Mouse (Mus musculus): ENCODE measurements around the gene Anxa9. TPM values are rescaled to one million over a fixed set of nuclear protein-coding genes. Genes with fewer than 3 reads are reported as not detected.
A peak's percentile ranks its signal among the peaks of the same experiment; 100 is the strongest.

Gene Anxa9
- polyA plus RNA-seq, 1 experiment: 1.2 TPM

DNA sequence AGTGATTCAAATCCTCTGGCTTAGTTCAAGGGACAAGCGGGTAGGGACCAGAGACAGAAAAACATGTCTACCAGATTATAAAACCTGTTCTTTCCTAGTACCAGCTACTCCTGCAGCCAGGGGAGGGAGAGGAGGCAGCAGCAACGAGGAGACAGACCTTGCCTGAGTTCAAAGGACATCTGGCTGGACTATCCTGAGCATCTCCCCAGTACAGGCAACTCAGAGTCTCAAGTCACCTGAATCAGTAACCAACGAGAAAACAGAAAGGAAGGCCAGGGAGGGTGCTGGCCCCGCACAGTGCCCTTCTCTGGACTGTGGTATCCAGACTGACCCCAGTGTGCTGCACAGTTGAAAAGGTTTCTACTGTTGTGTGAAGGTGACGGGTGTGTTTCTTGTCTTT lies 50.0 kb downstream of the Anxa9 start:
- DNase-seq: no peak
- no peaks in the 10 kb centered on the region for H3K27me3 ChIP-seq (ENCODE audit: control insufficient read depth, insufficient read depth, low read length)
- WGBS: 86% methylated on average over 5 of the region's 5 CpGs
- H3K4me3 ChIP-seq (replicated peaks; ENCODE audit: insufficient read depth, low read depth, low read length): no peak overlapping the region
- no peaks in the 10 kb centered on the region for H3K4me1 ChIP-seq (ENCODE audit: control insufficient read depth, insufficient read depth, low read length)
- no peak overlapping the region for H3K27ac ChIP-seq (ENCODE audit: insufficient read depth, low read length)
- TF ChIP-seq CTCF (IDR thresholded peaks at IDR 0.05; ENCODE audit: borderline replicate concordance, insufficient read depth, low read depth, low read length) (no peak), POLR2A (IDR thresholded peaks at IDR 0.05; ENCODE audit: borderline replicate concordance, insufficient read depth, low read length) (no peak)

DNA sequence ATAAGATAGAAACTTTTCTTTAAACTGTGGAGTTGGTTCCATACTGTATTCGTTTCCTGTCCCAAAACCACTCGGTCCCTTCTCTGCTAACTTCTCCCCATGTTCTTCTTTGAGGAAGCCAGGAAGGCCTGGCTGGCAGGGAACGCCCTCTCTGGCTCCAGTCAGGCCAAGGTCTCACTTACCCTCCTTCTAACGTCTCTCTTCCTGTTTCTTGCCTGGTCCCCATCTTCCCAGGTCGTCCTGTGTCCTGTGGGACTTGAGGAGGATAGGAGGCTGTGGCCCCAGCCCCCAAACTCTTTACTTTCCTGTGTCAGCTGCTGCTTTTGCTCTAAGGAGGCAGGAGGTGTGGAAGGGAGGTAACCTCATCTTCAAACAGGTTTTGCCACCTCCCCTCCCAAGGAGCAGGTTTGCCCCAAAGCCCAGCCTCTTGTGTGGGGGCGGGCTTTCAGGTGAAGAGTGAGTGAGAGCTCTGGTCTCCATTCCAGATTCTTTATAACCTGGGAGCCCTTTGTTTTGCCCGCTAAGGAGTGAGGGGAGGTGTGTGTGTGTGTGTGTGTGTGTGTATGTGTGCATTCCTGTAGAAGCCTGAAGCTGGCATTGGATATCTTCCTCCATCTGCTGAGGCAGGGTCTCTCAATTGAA lies 56.1 kb downstream of the Anxa9 start, which contains the start of gene Bnipl:
Gene Bnipl (minus strand): TSS at position 411 of the 642 bp plus-strand sequence.
- TF ChIP-seq CTCF (IDR thresholded peaks at IDR 0.05; ENCODE audit: borderline replicate concordance, insufficient read depth, low read depth, low read length): no peak
- no peak for TF ChIP-seq POLR2A (IDR thresholded peaks at IDR 0.05; ENCODE audit: borderline replicate concordance, insufficient read depth, low read length)
- peak in 1 of 2 experiments; percentile 53 for DNase-seq
- no peaks in the 10 kb centered on the region for H3K27me3 ChIP-seq (ENCODE audit: control insufficient read depth, insufficient read depth, low read length)
- peak within 1 kb of the TSS; percentile 88 for H3K27ac ChIP-seq (ENCODE audit: insufficient read depth, low read length)
- no peak within 1 kb of the TSS for H3K4me3 ChIP-seq (replicated peaks; ENCODE audit: insufficient read depth, low read depth, low read length)
- H3K4me1 ChIP-seq (ENCODE audit: control insufficient read depth, insufficient read depth, low read length): peaks cover 34% of the 10 kb centered on the region
- 27% methylated on average over 7 of the region's 7 CpGs for WGBS

DNA sequence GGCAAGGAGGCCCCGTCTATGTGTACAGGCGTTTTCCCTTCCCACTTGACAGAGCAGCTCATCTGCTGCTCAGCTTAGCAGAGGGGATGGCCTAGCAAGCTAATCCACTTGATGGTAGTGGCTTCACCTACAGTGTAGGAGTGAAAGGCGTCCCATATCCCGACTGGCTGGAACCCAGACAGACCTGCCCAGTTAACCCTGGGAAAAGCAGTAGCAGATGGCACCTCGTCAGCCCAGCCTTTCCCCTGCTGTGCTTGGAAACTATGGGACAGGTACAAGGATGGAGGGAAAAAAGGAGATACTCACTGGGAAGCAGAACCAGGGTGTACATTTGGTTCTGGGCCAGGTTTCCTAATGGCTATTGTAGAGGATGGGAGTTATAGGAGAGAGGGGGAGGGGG lies 56.6 kb downstream of the Anxa9 start:
- no peaks in the 10 kb centered on the region for H3K27me3 ChIP-seq (ENCODE audit: control insufficient read depth, insufficient read depth, low read length)
- H3K27ac ChIP-seq (ENCODE audit: insufficient read depth, low read length): peak overlapping the region; percentile 88
- no peak overlapping the region for H3K4me3 ChIP-seq (replicated peaks; ENCODE audit: insufficient read depth, low read depth, low read length)
- 5% methylated on average over 5 of the region's 5 CpGs for WGBS
- DNase-seq: peak; percentile 87 to 93
- peaks cover 34% of the 10 kb centered on the region for H3K4me1 ChIP-seq (ENCODE audit: control insufficient read depth, insufficient read depth, low read length)
- TF ChIP-seq POLR2A (IDR thresholded peaks at IDR 0.05; ENCODE audit: borderline replicate concordance, insufficient read depth, low read length): no peak
- TF ChIP-seq CTCF (IDR thresholded peaks at IDR 0.05; ENCODE audit: borderline replicate concordance, insufficient read depth, low read depth, low read length): no peak

DNA sequence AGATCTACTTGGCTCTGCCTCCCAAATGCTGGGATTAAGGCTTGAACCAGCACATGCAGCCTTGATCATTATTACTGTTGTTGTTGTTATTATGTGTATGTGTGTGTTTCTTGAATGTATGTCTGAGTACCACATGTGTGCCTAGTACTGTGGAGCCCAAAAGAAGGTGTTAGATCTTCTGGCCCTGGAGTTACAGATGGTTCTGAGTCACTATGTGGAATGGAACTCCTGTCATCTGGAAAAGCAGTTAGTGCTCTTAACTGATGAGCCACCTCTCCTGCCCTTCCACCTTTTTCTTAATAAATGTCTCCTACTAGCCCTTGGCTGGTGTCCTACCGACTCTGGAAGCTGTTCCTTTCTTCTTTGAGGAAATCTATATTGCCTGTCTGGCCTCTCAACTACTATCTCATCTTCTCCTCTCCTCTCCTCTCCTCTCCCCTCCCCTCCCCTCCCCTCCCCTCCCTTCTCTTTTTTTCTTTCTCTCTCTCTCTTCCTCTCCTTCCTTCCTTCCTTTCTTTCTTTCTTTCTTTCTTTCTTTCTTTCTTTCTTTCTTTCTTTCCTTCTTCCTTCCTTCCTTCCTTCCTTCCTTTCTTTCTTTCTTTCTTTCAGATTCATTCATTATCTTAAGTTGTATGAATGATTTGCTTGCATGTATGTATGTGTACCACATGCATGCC lies 59.2 kb downstream of the Anxa9 start:
- no peaks in the 10 kb centered on the region for H3K27me3 ChIP-seq (ENCODE audit: control insufficient read depth, insufficient read depth, low read length)
- peaks cover 34% of the 10 kb centered on the region for H3K4me1 ChIP-seq (ENCODE audit: control insufficient read depth, insufficient read depth, low read length)
- WGBS: 56% methylated on average over 1 of the region's 1 CpGs
- DNase-seq: no peak
- TF ChIP-seq CTCF (IDR thresholded peaks at IDR 0.05; ENCODE audit: borderline replicate concordance, insufficient read depth, low read depth, low read length) (no peak), POLR2A (IDR thresholded peaks at IDR 0.05; ENCODE audit: borderline replicate concordance, insufficient read depth, low read length) (no peak)
- no peak overlapping the region for H3K27ac ChIP-seq (ENCODE audit: insufficient read depth, low read length)
- no peak overlapping the region for H3K4me3 ChIP-seq (replicated peaks; ENCODE audit: insufficient read depth, low read depth, low read length)

DNA sequence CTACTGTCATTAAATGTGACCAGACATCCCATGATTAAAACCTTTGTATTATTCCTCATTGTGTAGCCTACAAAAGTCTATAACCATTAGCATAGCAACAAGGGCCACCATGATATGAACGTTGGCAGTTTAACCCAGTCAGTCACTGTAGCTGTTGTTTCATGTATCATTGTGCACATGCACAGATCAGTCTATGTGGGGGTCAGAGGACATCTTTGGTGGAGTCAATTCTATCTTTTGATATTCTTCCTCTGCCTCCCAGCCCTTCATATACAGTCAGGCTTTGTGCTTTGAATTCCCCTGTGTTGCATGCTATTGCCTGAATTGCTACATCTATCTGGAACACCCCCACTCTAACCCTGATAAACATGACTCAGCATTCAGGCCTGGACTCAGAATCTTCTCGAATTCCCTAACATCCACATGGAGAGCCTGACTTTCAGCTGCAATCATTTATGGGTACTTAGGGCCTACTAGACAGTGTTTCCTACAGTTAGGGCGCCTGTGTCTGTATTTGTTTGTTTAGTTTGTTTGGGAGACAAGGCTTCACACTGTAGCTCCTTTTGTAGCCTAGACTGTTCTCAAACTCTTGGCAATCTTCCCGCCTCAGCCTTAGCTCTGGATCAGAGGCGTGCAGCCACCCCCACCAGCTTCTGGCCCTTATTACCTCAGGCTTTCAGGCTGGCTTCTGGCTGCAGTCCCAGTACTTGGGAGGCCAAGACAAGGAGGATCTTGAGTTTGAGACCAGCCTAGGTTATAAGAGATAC lies 60.3 kb downstream of the Anxa9 start:
- peak; percentile 56 to 69 for DNase-seq
- 48% methylated on average over 5 of the region's 5 CpGs for WGBS
- no peak overlapping the region for H3K27ac ChIP-seq (ENCODE audit: insufficient read depth, low read length)
- no peak overlapping the region for H3K4me3 ChIP-seq (replicated peaks; ENCODE audit: insufficient read depth, low read depth, low read length)
- H3K4me1 ChIP-seq (ENCODE audit: control insufficient read depth, insufficient read depth, low read length): peaks cover 33% of the 10 kb centered on the region
- no peaks in the 10 kb centered on the region for H3K27me3 ChIP-seq (ENCODE audit: control insufficient read depth, insufficient read depth, low read length)
- no peak for TF ChIP-seq CTCF (IDR thresholded peaks at IDR 0.05; ENCODE audit: borderline replicate concordance, insufficient read depth, low read depth, low read length)
- no peak for TF ChIP-seq POLR2A (IDR thresholded peaks at IDR 0.05; ENCODE audit: borderline replicate concordance, insufficient read depth, low read length)

Other genes with a start within 250 kb of the Anxa9 start
- gene Pip5k1a, start 200.2 kb downstream of the Anxa9 start, polyA plus RNA-seq (2012; rRNA removed): 26.6 and 28.7 TPM in 2 replicates
- 71.6 and 71.7 TPM in 2 replicates for gene Vps72, start 196.2 kb downstream of the Anxa9 start, polyA plus RNA-seq (2012; rRNA removed)
- gene Tmod4, start 182.7 kb downstream of the Anxa9 start, polyA plus RNA-seq (2012; rRNA removed): 1.0 and 1.2 TPM in 2 replicates
- gene Scnm1, start 173.2 kb downstream of the Anxa9 start, polyA plus RNA-seq (2012; rRNA removed): 134 and 139 TPM in 2 replicates
- 31.8 and 34.9 TPM in 2 replicates for gene Lysmd1, start 173.1 kb downstream of the Anxa9 start, polyA plus RNA-seq (2012; rRNA removed)
- 1.3 and 2.0 TPM in 2 replicates for gene Tnfaip8l2, start 164.8 kb downstream of the Anxa9 start, polyA plus RNA-seq (2012; rRNA removed)
- gene Sema6c, start 146.7 kb downstream of the Anxa9 start, polyA plus RNA-seq (2012; rRNA removed): 40.5 and 42.9 TPM in 2 replicates
- gene Gabpb2, start 89.3 kb downstream of the Anxa9 start, polyA plus RNA-seq (2012; rRNA removed): 30.6 and 34.0 TPM in 2 replicates
- 74.0 and 75.0 TPM in 2 replicates for gene Cdc42se1, start 78.4 kb downstream of the Anxa9 start, polyA plus RNA-seq (2012; rRNA removed)
- gene Mllt11, start 75.0 kb downstream of the Anxa9 start, polyA plus RNA-seq (2012; rRNA removed): 339 and 352 TPM in 2 replicates
- 0.75 and 0.90 TPM in 2 replicates for gene Gm128, start 65.6 kb downstream of the Anxa9 start, polyA plus RNA-seq (2012; rRNA removed)
- gene Bnipl, start 56.0 kb downstream of the Anxa9 start, polyA plus RNA-seq (2012; rRNA removed): 1.8 and 1.9 TPM in 2 replicates
- gene Mindy1, start 25.8 kb downstream of the Anxa9 start, polyA plus RNA-seq (2012; rRNA removed): 96.8 and 103 TPM in 2 replicates
- 43.2 and 47.6 TPM in 2 replicates for gene Prune1, start 25.1 kb downstream of the Anxa9 start, polyA plus RNA-seq (2012; rRNA removed)
- 133 and 142 TPM in 2 replicates for gene Cers2, start 7.6 kb upstream of the Anxa9 start, polyA plus RNA-seq (2012; rRNA removed)
- 36.5 and 38.0 TPM in 2 replicates for gene Setdb1, start 50.0 kb upstream of the Anxa9 start, polyA plus RNA-seq (2012; rRNA removed)
- gene 4930558C23Rik, start 95.7 kb upstream of the Anxa9 start, polyA plus RNA-seq (2012; rRNA removed): not detected in 2 replicates
- gene Arnt, start 127.2 kb upstream of the Anxa9 start, polyA plus RNA-seq (2012; rRNA removed): 56.3 and 61.5 TPM in 2 replicates
- 4.0 and 4.4 TPM in 2 replicates for gene Ctsk, start 192.1 kb upstream of the Anxa9 start, polyA plus RNA-seq (2012; rRNA removed)
- 39.2 and 43.0 TPM in 2 replicates for gene Ctss, start 219.6 kb upstream of the Anxa9 start, polyA plus RNA-seq (2012; rRNA removed)